Mouse (Mus musculus): ENCODE results near the gene Gm5767. TPM values are rescaled to one million over a fixed set of nuclear protein-coding genes. Genes with fewer than 3 reads are reported as not detected.

Gm5767 gene
- total RNA-seq (2014; rRNA removed) (not detected in 2 replicates), polyA plus RNA-seq (2015; fragmentation: Nextera tagmentation; extraction: Ambion mirVana) (not detected in 2 replicates)

- peaks cover 4% of the 10 kb centered on the region; the same call in 1 of the 2 replicates for H3K36me3 ChIP-seq (ENCODE audit: insufficient read depth, low read length)
- 86% methylated on average over 5 of the region's 5 CpGs for WGBS
- H3K4me1 ChIP-seq (ENCODE audit: insufficient read depth, low read length): no peaks in the 10 kb centered on the region
- H3K9ac ChIP-seq (replicated peaks; ENCODE audit: low read length): no peak within 1 kb of the TSS
- no peak within 1 kb of the TSS for H3K4me3 ChIP-seq (ENCODE audit: low read length)
- DNase-seq (ENCODE audit: low spot score) (no peak), ATAC-seq (no peak)
- no peaks in the 10 kb centered on the region for H3K27me3 ChIP-seq (ENCODE audit: insufficient read depth, low read length)
- H3K9me3 ChIP-seq (ENCODE audit: low read length): no peaks in the 10 kb centered on the region
- H3K4me2 ChIP-seq (ENCODE audit: low read depth, low read length): no peak within 1 kb of the TSS
- no peak within 1 kb of the TSS for H3K27ac ChIP-seq
- TF ChIP-seq CTCF (IDR thresholded peaks at IDR 0.05; ENCODE audit: low read depth): no peak
These were observed at the start of gene Gm5767 for GRCm38 (mm10) chr16:8680470-8680869. TSS of gene Gm5767 (plus strand) at chr16:8680770.

- ATAC-seq (no peak), DNase-seq (ENCODE audit: low spot score) (no peak)
- no peak overlapping the region for H3K9ac ChIP-seq (replicated peaks; ENCODE audit: low read length)
- no peak overlapping the region for H3K27ac ChIP-seq
- no peak for TF ChIP-seq CTCF (IDR thresholded peaks at IDR 0.05; ENCODE audit: low read depth)
- H3K4me2 ChIP-seq (ENCODE audit: low read depth, low read length): no peak overlapping the region
- H3K36me3 ChIP-seq (ENCODE audit: insufficient read depth, low read length): peaks cover 5% of the 10 kb centered on the region; the same call in 1 of the 2 replicates
- H3K9me3 ChIP-seq (ENCODE audit: low read length): no peaks in the 10 kb centered on the region
- H3K4me1 ChIP-seq (ENCODE audit: insufficient read depth, low read length): peaks cover 6% of the 10 kb centered on the region
- WGBS: 90% methylated on average over 5 of the region's 5 CpGs
- no peak overlapping the region for H3K4me3 ChIP-seq (ENCODE audit: low read length)
- no peaks in the 10 kb centered on the region for H3K27me3 ChIP-seq (ENCODE audit: insufficient read depth, low read length)
These were observed 49.1 kb upstream of the Gm5767 start for GRCm38 (mm10) chr16:8631428-8631827.

GRCm38 (mm10) chr16:8636867-8637216, 43.7 kb upstream of the Gm5767 start:
- Histone ChIP-seq H3K36me3 (ENCODE audit: insufficient read depth, low read length) (peaks cover 5% of the 10 kb centered on the region; the same call in 1 of the 2 replicates), H3K27ac (peak overlapping the region; percentile 88), H3K4me2 (ENCODE audit: low read depth, low read length) (peak overlapping the region; percentile 92), H3K4me3 (ENCODE audit: low read length) (peak overlapping the region; percentile 73), H3K9me3 (ENCODE audit: low read length) (no peaks in the 10 kb centered on the region), H3K4me1 (ENCODE audit: insufficient read depth, low read length) (peaks cover 15% of the 10 kb centered on the region), H3K27me3 (ENCODE audit: insufficient read depth, low read length) (no peaks in the 10 kb centered on the region), H3K9ac (replicated peaks; ENCODE audit: low read length) (peak overlapping the region; percentile 59)
- 2% methylated on average over 13 of the region's 13 CpGs for WGBS
- no peak for DNase-seq (ENCODE audit: low spot score)
- no peak for TF ChIP-seq CTCF (IDR thresholded peaks at IDR 0.05; ENCODE audit: low read depth)
- ATAC-seq: no peak

- H3K9ac ChIP-seq (replicated peaks; ENCODE audit: low read length): peak within 1 kb of the TSS; percentile 59
- WGBS: under 1% methylated on average over 59 of the region's 59 CpGs
- H3K4me1 ChIP-seq (ENCODE audit: insufficient read depth, low read length): peaks cover 15% of the 10 kb centered on the region
- DNase-seq (ENCODE audit: low spot score) (peak; percentile 97), ATAC-seq (peak; percentile 96)
- peaks cover 5% of the 10 kb centered on the region; the same call in 1 of the 2 replicates for H3K36me3 ChIP-seq (ENCODE audit: insufficient read depth, low read length)
- peak within 1 kb of the TSS; percentile 88 for H3K27ac ChIP-seq
- peak; percentile 43 for TF ChIP-seq CTCF (IDR thresholded peaks at IDR 0.05; ENCODE audit: low read depth)
- H3K9me3 ChIP-seq (ENCODE audit: low read length): no peaks in the 10 kb centered on the region
- H3K4me3 ChIP-seq (ENCODE audit: low read length): peak within 1 kb of the TSS; percentile 73
- H3K27me3 ChIP-seq (ENCODE audit: insufficient read depth, low read length): no peaks in the 10 kb centered on the region
- H3K4me2 ChIP-seq (ENCODE audit: low read depth, low read length): peak within 1 kb of the TSS; percentile 92
These were observed 43.1 kb upstream of the Gm5767 start, which contains the start of the genes Pmm2 and Tmem186 for GRCm38 (mm10) chr16:8637217-8638051. TSS of gene Pmm2 (plus strand) at chr16:8637674. TSS of gene Tmem186 (minus strand) at chr16:8637712.

- Histone ChIP-seq H3K4me1 (ENCODE audit: insufficient read depth, low read length) (peaks cover 15% of the 10 kb centered on the region), H3K9ac (replicated peaks; ENCODE audit: low read length) (peak overlapping the region; percentile 59), H3K36me3 (ENCODE audit: insufficient read depth, low read length) (peaks cover 11% of the 10 kb centered on the region), H3K27me3 (ENCODE audit: insufficient read depth, low read length) (no peaks in the 10 kb centered on the region), H3K4me3 (ENCODE audit: low read length) (peak overlapping the region; percentile 73), H3K9me3 (ENCODE audit: low read length) (no peaks in the 10 kb centered on the region), H3K27ac (peak overlapping the region; percentile 88), H3K4me2 (ENCODE audit: low read depth, low read length) (peak overlapping the region; percentile 92)
- ATAC-seq: no peak
- TF ChIP-seq CTCF (IDR thresholded peaks at IDR 0.05; ENCODE audit: low read depth): no peak
- WGBS: 49% methylated on average over 7 of the region's 7 CpGs
- no peak for DNase-seq (ENCODE audit: low spot score)
These were observed 42.4 kb upstream of the Gm5767 start for GRCm38 (mm10) chr16:8638131-8638530.

GRCm38 (mm10) chr16:8639466-8640191, 40.9 kb upstream of the Gm5767 start:
- no peak overlapping the region for H3K9ac ChIP-seq (replicated peaks; ENCODE audit: low read length)
- peaks cover 24% of the 10 kb centered on the region for H3K36me3 ChIP-seq (ENCODE audit: insufficient read depth, low read length)
- no peak overlapping the region for H3K27ac ChIP-seq
- H3K4me3 ChIP-seq (ENCODE audit: low read length): no peak overlapping the region
- WGBS: 91% methylated on average over 11 of the region's 11 CpGs
- H3K9me3 ChIP-seq (ENCODE audit: low read length): no peaks in the 10 kb centered on the region
- no peaks in the 10 kb centered on the region for H3K27me3 ChIP-seq (ENCODE audit: insufficient read depth, low read length)
- H3K4me1 ChIP-seq (ENCODE audit: insufficient read depth, low read length): peaks cover 15% of the 10 kb centered on the region
- no peak for TF ChIP-seq CTCF (IDR thresholded peaks at IDR 0.05; ENCODE audit: low read depth)
- DNase-seq (ENCODE audit: low spot score) (no peak), ATAC-seq (no peak)
- H3K4me2 ChIP-seq (ENCODE audit: low read depth, low read length): no peak overlapping the region

Measured in hindbrain, postnatal 0 days (tissue).